Mouse (Mus musculus) megakaryocyte, adult 5-6 weeks (primary cell): ENCODE measurements around the gene Snrpg. TPM values are rescaled to one million over a fixed set of nuclear protein-coding genes. Genes with fewer than 3 reads are reported as not detected.
A peak's percentile ranks its signal among the peaks of the same experiment; 100 is the strongest.
"Not testable (repeated sequence)": the region's sequence is repeated elsewhere in the genome, so short reads cannot be mapped to it uniquely, and the experiment has no call there.

Experiments
- ATAC-seq: 2 replicates; pipeline ENCODE4 v1.8.0; 2016; ENCODE audit warnings: mild to moderate bottlenecking, inconsistent platforms; ENCODE audit not compliant: poor library complexity, severe bottlenecking
- total RNA-seq, 2 experiments: library from RNA; stranded (forward) in 1 of 2; stranded (reverse) in 1 of 2; fragments of 153-499, 151-499 nt in 1 of 2; fragments of 221-1000, 200-1000 nt in 1 of 2; gene quantifications; 2 replicates each; pipeline versions ENCODE4 v1.2.3 to v1.2.4; 2015 to 2017

Snrpg gene
- total RNA-seq (2015) = 321 and 326 TPM in 2 replicates
- total RNA-seq (2017) = 25.7 and 28.4 TPM in 2 replicates

GRCm38 (mm10) chr6:86370764-86371339 lies at the start of gene Snrpg:
TSS of gene Snrpg (plus strand) at chr6:86371304.
- peak; percentile 8 for ATAC-seq

DNA sequence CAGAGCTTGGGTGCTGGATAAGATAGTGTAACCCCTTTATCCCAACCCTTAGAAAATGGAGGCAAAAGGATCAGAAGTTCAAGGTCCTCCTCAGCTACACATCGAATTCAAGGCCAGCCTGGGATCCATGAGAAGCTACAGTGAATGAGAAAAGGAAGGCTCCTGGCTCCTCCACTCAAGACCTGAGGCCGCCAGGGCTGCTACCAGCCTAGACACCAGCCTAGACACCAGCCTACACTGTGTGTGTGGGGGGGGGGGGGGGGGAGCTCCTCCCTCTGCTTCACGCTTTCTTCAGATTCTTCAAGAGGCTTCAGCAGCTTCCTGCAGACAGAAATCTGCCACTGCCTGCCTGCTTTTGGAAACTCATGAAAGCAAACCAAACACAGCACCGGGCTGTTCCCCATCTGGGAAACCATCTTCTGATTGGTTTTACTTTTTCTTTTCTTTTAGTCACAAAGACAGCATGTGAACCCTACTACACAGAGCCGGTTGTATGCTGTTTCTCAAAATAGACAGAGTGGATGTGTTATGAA lies 49.0 kb upstream of the Snrpg start:
- no peak for ATAC-seq

- ATAC-seq = no peak
Observed at GRCm38 (mm10) chr6:86322991-86323390, 48.1 kb upstream of the Snrpg start.

- no peak for ATAC-seq
Observed at GRCm38 (mm10) chr6:86324400-86324799, 46.7 kb upstream of the Snrpg start.

DNA sequence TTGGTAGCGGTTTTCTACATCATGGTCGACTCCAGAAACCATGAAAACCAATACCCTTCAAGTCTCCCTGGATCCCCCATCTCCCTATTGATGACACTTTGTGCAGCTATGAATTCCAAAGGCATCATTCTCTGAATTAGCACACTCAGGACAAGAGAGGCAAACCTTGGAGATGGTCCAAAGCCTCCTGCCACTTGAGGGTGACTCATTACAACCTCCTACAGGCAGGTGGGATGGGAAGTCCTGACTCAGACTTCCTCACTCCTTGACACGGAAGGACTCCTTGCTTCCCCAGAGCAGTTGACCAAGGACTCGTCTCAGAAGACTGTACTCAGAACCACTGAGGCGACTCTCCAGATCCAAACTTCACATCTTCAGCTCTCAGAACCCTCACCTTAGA lies 45.5 kb upstream of the Snrpg start:
- no peak for ATAC-seq

DNA sequence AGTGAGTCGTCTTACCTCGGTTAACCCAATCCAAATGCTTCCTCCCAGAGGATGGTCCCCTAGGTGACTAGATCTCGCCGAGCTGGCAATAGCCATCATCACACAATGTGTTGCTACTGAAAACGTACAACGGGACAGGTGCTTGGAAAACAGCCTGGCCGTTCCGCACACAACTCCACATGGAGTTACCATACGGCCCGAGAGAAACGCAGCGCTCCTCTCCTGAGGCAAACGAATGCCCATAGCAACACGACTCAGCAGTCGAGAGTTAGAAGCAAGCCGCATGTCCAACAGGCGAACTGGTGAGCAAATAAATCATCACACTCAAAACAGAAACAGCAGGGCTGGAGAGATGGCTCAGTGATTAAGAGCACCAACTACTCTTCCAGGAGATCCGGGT lies 44.2 kb upstream of the Snrpg start:
- ATAC-seq = no peak

- no peak for ATAC-seq
Observed at GRCm38 (mm10) chr6:86328369-86328768, 42.7 kb upstream of the Snrpg start.

DNA sequence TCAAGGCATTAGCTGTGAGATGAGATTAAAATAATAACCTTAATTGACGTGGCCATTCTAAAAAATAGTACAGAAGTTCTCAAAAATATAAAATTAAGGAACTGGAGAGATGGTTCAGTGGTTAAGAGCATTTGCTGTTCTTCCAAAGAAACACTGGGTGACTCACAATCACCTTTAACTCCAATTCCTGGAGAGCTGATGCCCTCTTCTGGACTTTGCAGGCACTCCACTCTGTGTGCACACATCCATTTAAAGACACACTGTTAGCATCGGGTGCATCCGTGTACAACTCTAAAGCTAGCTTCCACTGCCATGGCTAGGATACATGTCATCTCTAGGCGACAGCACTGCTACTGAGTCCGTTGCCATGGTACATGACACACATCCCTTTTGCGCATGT lies 41.2 kb upstream of the Snrpg start:
- no peak for ATAC-seq

DNA sequence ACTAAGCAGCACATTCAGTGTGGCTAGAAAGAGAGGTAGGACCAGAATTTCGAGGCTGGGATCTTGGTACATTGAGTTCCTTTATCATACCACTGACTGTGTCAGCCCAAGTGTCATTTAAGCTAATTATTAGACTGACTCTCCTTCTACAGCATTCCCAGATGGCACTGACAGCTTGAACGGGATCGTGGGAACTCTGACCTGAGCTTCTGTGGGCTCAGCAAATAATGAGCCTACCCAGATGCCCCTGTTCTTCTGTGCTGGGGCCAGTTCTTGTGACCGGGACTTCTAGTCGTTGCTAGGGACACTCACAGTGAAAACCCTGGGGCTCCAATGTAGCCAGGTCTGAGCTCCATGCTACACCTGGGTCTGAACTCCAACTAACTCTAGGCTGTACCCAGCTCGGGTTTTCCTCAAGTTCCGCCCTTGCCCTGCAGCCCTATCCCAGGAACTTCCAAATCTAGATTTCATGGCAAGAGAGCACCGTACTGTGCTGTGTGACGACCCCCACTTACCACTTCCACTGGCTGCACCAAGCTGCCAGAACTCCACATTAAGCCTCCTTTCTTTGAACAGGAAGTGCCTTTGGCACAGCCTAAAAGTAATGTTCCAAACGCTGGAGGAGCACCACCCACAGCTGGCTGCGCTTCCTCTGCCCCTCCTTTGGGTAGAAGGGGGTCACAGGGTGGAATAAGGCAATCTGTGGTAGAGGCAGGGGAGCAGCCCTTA lies 35.8 kb upstream of the Snrpg start:
- no peak for ATAC-seq

DNA sequence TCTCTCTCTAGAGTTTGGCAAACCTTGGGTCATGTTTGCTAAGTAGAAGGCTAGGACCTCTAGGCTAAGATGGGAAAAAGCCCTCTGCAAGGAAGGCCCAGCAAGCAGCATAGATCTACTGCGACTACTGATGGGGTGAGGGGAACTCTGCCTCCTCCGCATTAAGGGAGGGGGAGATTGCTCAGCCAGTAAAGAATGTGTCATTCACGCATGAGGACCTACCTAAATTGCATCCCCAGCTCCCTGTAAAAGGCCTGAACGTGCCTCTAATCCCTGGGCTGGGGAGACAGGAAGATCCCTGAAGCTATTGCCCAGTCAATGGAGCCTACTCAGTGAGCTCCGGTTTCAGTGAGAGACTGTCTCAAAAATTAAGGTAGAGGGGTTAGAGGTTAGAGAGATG lies 35.2 kb upstream of the Snrpg start:
- no peak for ATAC-seq

GRCm38 (mm10) chr6:86336340-86336739 lies 34.8 kb upstream of the Snrpg start:
- not testable (repeated sequence) for ATAC-seq

DNA sequence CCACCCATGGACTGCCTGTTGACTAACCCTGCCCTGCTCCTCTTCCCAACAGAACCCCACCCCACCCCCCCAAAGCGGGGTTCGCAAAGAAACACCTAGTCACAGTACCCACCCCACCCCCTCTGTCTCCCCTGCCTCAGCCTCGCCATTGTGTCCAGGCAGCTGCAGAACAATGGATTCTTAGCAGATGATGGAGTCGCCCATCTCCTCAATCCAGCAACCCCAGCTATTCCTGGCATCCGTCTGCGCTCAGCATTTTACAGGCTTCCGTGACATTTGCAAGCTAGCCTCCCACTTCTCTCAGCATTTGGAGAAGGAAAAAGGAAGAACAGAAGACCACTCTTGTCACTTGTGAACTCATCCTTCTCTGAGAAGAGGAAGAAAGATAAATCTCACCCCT lies 27.4 kb upstream of the Snrpg start:
- no peak for ATAC-seq

DNA sequence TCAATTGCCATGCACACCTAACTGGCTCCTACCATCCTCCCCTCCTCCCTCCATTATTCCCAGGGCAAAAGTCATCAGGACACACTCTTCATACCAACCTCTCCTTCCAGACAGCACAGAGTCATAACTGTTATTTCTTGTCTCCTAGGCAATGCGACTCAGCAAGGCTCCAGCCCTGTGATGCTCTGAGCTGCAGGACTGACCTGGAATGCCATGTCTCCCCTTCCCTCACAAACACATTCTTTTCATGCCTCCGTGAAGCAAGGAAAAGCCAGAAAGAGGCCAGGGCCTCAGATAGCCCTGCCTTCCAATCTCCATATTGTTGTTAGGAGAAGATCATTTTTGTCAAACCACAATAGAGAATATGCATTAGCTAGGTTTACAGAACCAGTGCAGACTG lies 25.0 kb upstream of the Snrpg start:
- ATAC-seq = no peak

DNA sequence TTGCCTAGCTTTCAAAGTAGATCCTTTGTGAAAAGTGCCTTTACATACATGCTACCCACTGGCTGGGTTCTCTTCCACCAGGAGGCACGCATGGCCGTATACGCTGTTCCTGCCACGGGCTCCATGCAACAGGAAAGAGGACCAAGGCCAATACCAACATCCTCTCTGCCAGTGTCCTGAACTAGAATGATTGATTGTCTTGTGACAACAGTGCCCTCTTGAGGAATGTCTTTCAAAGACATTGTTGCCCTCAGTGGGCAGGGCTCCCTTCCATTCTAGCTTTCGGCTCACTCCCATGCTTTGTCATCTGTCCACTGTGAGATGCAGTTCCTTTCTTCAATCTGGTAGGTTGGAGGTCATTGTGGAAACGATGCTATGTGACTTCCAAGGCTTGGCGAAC lies 21.8 kb upstream of the Snrpg start:
- ATAC-seq = no peak

DNA sequence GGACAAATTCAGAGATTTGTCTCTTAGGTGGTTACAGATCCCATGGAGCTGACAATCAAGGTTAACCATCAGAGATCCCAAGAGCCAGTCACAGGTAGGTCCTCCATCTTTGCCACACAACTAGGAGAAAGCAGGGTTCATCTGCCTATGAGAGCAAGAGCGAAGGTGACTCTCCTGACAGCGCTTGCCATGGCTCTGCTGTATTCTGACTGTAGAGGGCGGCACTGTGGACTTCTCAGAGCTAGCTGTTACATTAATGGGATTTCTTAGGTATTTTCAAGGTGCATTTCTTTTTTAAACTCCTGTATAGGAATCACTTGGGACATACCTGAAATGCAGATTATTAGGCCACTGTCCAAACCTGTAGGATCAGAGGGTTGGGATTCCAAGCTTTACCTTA lies 16.2 kb upstream of the Snrpg start:
- ATAC-seq = no peak

DNA sequence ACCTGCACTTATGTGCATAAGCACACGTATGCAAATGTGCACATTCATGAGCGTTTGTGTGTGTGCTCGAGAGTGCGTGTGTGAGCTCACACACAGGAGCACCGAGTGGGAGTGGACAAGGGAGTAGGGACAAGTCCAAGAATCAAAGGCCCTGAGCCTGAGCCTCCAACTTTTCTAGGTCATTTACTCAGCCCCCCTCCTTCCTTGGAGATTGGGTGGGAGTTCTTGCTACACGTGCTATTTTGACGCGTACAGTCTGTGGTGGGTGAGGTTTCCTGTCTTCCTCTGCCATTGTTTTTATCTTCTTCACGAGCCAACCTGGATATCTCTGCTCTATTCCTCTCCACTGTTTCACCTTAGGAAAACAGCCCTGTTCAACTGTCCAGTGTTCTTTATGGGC lies 14.1 kb upstream of the Snrpg start:
- ATAC-seq = no peak

- ATAC-seq = no peak
Observed at GRCm38 (mm10) chr6:86360691-86361090, 10.4 kb upstream of the Snrpg start.

- no peak for ATAC-seq
Observed at GRCm38 (mm10) chr6:86361373-86361772, 9.7 kb upstream of the Snrpg start.

DNA sequence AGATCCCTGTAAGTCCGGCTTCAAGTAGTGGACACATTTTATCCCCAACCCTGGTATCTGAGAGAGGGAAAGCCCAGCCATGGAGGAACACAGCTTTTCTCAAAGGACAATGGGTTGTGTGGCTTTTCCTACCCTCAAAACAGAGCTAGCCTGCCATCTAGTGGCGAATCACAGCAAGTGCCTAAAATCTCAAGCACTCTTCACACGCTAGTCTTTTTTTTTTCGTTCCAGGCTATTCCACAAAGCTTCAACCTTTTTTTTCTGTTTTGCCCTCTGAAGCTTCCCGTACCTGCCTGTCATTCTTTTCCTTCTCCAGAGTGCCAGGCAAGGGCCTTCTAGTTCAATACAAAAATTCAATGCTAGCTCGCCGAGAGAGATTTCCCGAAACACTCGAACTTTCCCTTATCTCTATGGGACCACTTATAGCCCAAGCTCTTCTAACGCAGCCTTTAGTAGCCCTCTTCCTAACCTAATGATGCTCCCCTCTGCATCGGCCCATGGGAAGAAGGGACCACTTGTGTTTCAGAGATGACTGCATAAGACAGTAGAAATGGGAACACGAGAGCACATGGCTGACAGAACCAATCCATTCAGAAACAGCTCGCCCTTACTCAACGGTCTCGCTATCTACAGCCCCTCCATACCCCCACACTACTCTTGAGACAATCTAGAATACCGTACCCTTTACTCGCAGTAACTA lies 6.5 kb upstream of the Snrpg start:
- ATAC-seq = peak; percentile 59

- ATAC-seq = peak; percentile 97
Observed at GRCm38 (mm10) chr6:86365371-86366124, 5.6 kb upstream of the Snrpg start, which contains the start of gene Fam136a. TSS of gene Fam136a (plus strand) at chr6:86365646.
